Mouse (Mus musculus) gastrocnemius, postnatal 25 days (tissue): ENCODE measurements around the gene Slc22a22. TPM values are rescaled to one million over a fixed set of nuclear protein-coding genes. Genes with fewer than 3 reads are reported as not detected.
"Not testable (repeated sequence)": the region's sequence is repeated elsewhere in the genome, so short reads cannot be mapped to it uniquely, and the experiment has no call there.

Source experiments
- DNase-seq: peaks from one replicate; pipeline ENCODE4 v3.0.0; 2022
- total RNA-seq, 2 experiments: library from RNA; stranded (reverse); gene quantifications; 1 replicate in 1 of 2; 2 replicates in 1 of 2; pipeline ENCODE4 v1.2.3; 2021

Slc22a22 gene
- total RNA-seq, 2 experiments from 2014 or later, result not detected

DNA sequence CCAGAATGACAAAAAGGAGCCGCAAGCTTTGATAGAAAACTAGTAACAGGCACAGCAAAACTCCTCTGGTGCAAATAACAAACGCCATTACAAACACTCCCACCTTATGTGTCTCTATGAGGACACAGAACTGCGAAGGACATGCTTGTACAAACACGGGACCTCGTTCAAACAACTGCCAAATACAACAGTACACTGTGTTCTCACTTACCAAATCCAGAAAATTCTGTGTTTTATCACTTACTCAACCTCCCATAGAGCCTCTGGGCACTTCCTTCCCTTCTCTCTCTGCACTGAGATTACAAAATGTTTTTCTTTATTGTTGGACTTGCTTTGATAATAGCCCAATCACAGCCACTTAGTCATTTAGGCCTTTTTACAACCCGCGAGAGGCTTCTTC is 97.0 kb downstream of the Slc22a22 start:
- no peak for DNase-seq

DNA sequence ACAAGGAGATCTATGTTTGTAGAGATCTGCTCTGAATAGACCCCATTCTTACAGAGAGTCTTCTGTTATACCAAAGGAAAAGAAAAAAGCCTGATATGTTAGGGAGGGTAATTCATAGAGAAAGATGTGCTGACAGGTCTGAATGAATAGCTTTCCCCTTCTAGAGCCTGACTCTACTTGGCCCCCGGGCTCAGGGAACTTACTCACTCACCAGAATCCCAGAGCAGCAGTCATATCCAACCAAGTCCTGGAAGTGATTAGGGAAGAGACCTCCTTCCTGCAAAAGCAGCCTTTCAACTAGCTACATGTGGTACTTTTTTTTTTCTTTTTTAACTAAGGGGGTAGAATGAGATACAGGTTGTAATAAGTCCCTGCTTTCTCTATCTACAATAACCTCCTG is 111.0 kb downstream of the Slc22a22 start:
- no peak for DNase-seq

DNA sequence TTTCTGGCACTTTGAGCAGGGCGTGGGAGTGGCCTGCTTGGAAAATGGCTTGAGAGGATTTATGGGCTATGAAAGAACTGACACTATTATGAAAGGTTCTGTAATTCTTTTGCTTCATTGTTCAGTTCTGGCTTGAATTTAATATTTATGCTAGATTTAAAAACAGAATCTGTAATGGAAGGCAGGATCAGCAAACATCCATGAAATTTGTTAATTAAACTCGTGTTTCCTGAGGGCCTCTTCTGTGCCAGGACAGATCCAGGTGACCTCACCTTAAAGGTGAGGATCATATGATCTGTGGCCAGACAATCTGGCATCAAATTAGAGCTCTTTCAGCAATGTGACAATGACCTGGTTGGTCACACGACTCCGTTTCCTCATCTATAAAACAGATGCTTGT is 122.1 kb downstream of the Slc22a22 start:
- no peak for DNase-seq

DNA sequence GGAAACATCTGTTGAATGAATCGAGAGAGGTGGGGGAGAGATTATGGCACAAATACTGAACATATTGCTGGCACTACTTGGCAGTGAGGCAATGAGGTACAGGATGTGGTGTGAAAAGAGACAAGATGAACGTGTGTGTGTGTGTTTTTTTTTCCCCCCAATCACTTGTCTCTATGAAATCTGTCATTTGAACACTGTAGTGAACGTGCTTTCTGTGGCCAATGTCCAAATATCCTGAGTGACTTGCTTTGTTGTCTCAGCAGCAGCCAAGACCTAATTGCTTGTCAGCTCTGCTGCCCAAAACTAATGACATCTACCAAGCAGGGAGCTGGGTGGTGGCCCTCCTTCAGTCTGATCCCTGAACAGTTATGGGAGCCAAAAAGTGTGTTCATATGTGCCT is 136.9 kb downstream of the Slc22a22 start:
- no peak for DNase-seq

DNA sequence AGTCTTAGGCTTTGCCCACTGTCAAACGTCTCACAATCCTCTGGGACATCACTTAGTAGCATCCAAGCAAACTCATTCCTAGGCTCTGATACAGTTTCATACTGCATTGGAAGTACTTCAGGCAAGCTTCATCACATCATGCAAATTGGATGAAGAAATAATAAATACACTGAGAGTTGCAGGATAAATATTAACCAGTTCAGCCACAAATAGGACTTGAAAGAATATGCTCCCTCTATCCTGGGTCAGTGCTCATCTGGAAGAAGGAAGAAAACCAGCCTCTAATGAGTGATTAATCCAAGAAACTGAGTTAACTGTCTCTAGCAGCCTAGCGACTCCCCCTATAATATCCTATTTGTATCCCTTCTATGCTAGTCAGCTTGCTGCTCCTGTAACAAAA is 146.1 kb downstream of the Slc22a22 start:
- DNase-seq, result no peak

DNA sequence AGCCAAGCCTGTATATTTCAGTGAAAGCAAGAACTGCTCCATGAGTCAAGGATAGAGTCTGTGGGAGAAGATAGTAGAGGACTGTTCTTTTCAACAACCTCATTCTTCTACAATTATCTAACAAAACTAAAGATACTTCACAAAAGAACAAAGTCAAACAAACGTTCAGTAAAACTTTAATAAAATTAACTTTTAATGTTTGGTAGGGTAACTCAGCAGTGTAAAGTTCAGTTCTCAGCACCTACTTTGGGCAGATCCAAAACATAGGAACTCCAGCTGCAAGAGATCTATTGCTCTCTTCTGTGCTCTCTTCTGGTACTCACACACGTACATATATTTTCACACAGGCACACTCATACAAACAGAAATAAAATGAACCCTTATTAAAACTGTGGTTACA is 159.4 kb downstream of the Slc22a22 start:
- no peak for DNase-seq

DNA sequence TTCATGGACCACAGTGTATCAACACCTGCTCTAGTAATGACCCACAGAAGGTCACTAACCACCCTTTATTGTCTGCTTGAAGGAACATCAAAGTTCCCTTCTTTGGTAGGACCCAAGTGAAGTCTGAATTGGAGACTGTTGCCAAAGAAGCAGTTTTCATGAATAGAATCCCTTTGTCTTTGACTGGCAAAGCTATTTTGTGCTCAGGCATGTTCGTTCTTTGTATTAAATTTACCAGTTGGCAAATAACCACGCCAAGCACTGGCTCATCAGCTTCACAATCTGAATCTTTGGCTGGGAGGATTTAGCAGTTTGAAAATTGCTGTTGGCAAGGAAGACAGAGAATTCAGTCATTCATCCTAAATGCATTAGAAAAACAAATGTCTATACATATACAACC is 160.9 kb downstream of the Slc22a22 start:
- DNase-seq, result no peak

DNA sequence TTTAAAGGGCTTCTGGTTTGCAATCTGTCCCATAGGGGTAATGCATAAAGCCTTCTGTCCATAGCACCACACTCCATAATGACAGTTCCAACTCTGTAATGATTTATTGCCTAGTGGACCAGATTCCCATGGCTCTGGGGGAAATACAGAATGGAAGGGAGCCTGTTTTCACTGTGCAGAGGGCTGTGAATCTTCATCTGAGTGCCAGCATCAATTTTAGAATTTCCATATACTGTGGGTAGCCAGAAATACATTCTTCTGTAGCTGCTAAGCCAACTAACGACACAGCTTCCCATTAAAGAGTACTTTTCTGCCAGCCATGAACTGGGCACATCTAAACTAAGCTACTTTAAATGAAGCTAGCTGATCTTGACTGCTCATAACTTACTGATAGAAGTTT is 174.7 kb downstream of the Slc22a22 start:
- DNase-seq, result no peak

DNA sequence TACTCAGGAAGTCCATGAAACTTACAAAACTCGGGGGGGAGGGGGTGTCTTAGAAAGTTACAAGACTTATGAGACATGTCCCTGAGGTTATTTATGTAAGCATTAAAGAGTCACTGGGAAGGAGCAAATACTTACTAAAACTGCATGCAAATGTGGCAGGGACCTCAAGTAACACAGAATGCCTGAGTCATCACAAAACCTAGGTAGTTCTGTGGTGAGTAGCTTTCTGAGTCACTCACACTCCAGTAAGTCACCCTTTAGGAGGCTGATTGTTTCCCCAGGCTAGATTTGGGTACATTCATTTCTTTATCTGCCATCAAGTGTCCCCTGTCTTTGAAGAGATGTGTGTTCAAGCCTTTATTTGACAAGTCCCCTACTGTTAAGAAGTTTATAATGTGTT is 198.9 kb downstream of the Slc22a22 start:
- DNase-seq, result no peak

DNA sequence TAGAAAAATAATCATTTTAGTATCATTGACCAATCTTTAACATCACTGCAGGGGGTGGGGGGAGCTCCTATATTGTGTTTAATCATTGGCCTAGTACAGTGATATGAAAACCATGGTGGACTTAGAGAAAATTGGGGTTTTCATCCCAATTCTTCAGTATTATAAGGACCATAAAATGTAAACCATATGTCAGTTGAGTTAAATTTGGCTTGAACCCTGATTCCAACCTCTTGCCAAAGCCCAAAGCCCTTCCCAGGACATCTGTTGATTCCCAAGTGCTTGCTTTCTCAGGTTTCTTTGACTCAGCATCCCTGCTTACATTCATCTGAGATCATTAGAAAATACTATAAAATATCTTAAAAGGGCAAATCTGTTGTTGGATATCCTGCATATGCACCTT is 201.0 kb downstream of the Slc22a22 start:
- DNase-seq, result no peak

DNA sequence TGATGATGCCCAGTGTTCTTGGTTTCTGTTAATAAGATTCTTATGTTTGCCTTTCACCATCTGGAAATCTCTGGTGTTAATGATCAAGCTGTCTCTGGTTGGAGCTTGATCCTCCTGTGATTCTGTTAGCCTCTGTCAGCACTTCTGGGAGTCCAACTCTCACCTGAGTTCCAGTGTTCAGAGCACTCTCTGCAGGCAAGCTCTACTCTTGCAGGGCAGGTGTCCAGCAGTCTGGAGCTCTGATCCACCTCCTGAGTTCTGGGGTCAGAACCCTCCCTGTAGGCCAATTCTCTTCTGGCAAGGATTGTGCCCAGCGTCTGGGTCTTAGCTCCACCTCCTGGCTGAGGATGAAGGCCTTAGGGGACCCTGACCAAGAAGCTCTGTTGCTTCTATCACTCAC is 237.4 kb downstream of the Slc22a22 start:
- not testable (repeated sequence) for DNase-seq

DNA sequence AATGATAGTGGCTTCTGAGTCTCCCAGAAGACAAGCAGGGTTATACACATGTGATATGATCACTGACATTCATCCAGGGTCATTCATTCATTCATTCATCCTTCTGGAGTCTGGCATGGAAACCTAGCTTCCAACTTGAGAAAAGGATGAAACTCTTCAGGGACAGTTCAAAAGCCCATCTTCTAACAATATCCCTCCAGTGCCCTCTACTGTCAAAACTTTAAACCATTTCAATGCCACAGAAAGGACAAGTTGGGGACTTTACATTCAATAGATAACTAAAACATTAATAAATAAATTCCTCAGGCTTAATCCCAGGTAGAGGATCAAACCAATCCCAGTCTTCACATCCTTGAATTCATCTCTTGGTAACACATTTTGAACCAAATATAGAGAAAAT is 247.0 kb downstream of the Slc22a22 start:
- DNase-seq, result no peak

DNA sequence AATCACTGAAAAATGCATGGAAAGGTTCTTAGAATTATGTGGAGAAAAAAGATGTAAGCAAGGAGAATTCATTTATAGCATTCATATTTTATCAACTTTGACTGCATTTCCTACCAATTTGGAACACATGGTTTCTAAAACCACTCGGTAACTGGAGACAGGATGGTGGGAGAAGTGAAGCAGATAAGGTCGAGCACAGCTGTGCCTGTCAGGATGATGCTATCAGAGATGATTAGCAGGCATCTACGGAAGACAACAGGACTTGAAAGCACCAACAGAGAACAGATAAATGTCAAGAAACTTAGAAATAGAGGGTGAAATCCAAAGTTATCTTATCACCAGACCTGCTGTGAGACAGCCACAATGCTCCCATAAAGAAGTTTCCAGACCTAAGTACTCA is 272.1 kb downstream of the Slc22a22 start:
- DNase-seq, result no peak

DNA sequence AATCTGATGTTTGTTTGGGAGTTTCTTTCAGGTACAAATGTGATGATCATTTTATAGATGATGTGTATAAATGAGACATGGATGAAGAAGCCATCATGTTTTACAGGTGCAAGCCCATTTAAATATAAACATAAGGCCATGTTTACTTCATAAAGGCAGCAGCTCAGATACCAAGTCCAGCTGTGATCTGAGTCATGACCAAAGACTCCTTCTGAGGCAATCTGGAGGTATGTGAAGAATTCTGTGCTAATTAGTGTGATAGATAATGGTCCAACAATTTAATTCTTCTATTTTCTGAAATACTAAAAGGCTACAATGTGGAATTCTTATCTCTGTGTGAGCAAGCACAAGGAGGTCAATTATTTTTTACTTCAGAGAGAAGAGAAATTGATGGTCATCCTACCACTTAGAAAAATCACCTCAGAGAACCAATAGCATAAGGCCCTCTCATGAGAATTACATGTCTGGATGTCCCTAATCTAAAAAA is 272.9 kb downstream of the Slc22a22 start:
- DNase-seq, result no peak
